Mouse (Mus musculus) cerebellum, adult 18-20 months (tissue): Measurements from ENCODE around the gene C530008M17Rik.

ENCODE experiments used
- DNase-seq, 2 experiments: peaks; one replicate each; pipeline ENCODE4 v3.0.0; 2021

C530008M17Rik gene

DNA sequence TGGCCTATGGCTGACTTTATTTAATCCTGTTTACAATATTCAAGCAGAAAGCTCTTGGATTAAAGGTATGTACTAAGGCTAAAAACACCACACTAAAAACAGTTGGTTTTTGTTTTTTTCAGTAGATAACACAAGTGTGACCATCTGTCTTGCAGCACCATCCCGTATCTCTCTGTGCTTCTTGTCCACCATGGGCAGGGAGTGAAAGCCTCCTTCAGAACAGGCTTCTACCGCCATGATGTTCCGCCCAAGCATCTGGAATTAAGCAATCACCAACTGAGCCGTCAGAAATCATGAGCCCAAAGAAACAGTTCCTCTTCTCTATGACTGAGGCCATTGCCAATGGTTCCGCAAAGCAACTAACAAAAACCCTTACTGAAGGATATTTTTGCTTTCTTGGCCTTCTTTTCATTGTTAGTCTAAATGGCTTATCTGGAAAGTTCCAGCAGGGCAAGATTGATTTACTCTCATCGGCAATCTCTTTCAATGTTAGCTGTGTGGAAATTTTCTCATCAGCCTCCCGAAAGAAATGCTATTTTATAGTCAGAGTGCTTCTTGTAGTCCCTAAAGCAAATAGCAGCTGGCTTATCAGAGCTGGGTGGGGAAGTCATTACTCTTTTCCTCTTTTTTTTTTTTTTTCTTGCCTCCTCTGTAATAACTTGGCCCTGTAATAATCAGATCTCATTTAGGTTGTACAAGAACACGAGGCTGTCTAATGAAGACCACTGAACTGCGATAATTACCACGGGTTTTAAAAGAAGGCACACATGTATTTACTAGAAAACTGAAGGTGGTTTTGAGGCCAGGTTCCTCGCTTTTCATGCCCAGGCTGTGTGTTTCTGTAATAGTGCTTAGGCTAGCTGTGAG, 49.2 kb downstream of the C530008M17Rik start:
- no peak for DNase-seq

- no peak for DNase-seq
Observed at GRCm38 (mm10) chr5:76707072-76707471, 50.8 kb downstream of the C530008M17Rik start.

DNA sequence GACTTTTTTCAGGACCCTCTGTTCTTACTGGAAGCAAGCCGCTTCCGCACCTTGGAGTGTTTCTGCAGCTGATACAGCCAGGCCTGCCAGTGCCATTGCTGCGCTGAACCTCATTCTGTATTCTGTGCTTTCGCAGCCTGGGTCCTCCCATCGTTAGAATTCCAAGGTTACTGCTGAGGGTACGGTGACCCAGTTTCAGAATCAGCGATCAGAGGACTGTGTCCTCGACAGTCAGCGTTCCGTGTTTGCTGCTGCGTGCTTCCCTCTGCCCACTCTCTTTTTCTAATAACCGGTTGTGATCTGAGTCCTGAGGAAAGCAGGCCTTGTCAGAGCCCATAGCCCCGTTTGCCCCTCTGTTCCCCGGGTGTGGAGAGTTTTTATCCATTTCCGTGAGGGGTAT, 51.7 kb downstream of the C530008M17Rik start:
- DNase-seq = peak in 1 of 2 experiments; percentile 5

- no peak for DNase-seq
Observed at GRCm38 (mm10) chr5:76713743-76714142, 57.4 kb downstream of the C530008M17Rik start.

DNA sequence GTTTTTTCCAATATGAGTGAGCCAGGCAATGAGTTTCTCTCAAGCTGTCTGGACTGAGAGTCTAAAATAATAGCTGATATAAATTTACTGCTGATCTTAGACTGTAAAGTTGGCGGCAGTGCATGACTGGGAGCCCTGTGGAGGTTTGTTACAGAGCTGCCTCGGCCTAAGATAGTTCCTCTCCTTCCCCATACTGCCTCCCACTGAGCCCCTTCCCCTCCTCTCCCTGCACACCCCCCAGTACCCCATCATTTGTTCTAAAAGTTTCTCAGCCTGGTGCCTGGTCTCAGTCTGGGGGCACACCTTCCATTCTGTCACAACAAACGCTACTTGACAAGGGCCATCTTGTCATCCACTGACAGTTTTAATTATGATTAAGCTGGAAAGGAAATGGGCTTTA, 63.6 kb downstream of the C530008M17Rik start:
- DNase-seq = no peak

- DNase-seq = no peak
Observed at GRCm38 (mm10) chr5:76724878-76725277, 68.6 kb downstream of the C530008M17Rik start.

- no peak for DNase-seq
Observed at GRCm38 (mm10) chr5:76726518-76727103, 70.3 kb downstream of the C530008M17Rik start.

DNA sequence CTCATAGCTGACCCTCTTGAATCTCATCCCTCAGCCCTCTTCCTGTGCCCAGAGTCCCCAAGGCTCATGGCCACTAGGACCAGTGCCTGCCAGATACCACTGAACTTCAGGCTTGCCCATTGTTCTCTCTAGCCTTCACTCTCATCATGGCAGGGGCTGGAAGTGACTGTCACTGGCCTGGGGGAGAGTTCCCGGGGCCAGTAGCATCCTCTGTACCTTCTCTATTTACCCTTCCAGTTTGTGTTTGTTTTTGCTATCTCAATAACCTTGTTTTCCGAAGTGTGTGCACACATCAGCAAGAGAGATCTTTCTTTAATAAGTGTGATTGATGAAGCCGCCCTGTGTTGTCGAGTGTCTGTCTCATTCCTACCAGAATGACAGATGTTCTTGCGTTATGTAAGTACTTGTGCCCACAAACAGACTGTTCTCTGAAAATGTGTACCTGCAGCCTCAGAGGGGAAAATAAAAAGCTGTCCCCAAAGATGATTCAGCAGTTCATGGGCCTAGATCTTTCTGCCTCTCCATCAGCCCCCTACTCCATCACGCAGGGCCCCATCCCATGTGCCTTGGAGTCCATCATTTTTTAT, 76.8 kb downstream of the C530008M17Rik start:
- no peak for DNase-seq

- no peak for DNase-seq
Observed at GRCm38 (mm10) chr5:76741463-76741862, 85.2 kb downstream of the C530008M17Rik start.

- DNase-seq = no peak
Observed at GRCm38 (mm10) chr5:76742076-76742475, 85.8 kb downstream of the C530008M17Rik start.

DNA sequence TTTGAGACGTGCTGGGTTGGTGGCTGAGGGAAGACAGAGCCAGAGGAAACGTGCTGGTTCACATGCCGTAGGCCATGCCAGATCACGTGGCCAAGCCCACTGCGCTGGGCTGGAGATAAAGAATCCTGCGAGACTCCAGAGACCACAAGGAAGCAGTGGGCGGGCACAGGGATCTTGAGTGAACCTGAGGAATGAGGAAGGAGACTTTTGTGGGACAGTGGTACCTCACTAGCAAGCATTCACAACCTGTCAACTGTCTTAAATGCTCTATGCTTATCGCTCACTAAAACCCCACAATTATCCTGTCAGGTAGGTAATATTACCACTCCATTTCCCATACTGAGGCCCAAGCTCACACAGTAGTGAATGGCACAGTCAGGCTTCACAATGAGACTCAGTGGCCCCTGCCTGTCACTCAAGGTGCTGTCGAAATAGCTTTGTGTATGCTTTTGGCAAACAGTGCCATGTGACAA, 88.5 kb downstream of the C530008M17Rik start:
- DNase-seq = no peak

GRCm38 (mm10) chr5:76747851-76748250, 91.5 kb downstream of the C530008M17Rik start:
- DNase-seq = no peak

DNA sequence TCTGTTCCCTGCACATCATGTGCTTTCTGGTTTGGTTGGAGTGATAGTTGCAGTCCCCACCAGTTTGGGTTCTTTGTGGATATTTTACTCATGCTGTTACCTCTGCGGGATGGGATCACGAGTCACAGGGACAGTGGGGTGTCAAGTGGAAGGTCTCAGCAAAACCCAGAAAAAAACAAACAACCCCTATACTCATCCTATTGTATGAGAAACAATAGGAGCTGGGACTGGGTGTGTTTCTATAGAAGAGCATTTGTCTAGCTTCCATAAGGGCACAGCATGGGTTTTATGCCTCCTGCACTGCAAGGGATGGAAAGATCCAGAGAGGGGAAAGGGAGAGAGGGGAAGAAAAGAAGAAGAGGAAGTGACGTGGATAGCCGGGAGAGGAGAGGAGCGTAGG, 96.0 kb downstream of the C530008M17Rik start:
- no peak for DNase-seq

- DNase-seq = no peak
Observed at GRCm38 (mm10) chr5:76760349-76760748, 104.0 kb downstream of the C530008M17Rik start.

- DNase-seq = no peak
Observed at GRCm38 (mm10) chr5:76762030-76762698, 105.9 kb downstream of the C530008M17Rik start.

GRCm38 (mm10) chr5:76763148-76763701, 106.9 kb downstream of the C530008M17Rik start:
- no peak for DNase-seq

- no peak for DNase-seq
Observed at GRCm38 (mm10) chr5:76763731-76764130, 107.4 kb downstream of the C530008M17Rik start.

DNA sequence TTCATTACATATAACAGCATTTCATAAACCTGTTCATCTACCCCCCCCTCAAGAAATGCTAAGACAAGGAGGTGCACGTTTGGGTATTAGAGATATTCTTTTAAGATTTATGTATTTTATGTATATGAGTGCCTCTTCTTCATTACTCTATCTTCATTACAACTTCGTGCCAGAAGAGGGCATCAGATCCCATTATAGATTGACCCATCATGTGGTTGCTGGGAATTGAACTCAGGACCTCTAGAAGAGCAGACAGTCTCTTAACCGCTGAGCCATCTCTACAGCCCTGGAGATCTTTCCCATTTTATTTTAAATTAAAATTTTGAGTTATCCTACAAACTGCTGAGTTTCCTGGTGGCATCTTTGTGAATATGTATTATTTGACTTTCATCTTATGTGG, 112.7 kb downstream of the C530008M17Rik start:
- DNase-seq = no peak

DNA sequence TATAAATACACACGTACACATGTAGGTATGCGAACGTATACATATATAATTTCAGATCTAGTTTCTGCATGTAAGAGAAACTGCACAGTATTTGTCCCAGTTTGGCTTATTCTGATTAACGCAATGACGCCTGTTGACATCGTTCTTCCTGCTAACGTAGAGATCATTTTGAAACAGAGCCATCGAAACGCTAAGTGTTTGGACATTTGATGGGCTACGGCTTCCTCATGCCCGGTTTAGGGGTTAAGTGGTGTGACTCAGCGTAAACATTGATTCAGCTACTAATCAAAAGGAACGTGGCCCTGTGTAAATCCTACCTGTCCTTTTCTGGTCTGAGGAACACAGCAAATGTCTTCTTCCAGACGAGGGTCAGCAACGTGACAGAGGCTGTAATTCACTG, 113.3 kb downstream of the C530008M17Rik start:
- no peak for DNase-seq

DNA sequence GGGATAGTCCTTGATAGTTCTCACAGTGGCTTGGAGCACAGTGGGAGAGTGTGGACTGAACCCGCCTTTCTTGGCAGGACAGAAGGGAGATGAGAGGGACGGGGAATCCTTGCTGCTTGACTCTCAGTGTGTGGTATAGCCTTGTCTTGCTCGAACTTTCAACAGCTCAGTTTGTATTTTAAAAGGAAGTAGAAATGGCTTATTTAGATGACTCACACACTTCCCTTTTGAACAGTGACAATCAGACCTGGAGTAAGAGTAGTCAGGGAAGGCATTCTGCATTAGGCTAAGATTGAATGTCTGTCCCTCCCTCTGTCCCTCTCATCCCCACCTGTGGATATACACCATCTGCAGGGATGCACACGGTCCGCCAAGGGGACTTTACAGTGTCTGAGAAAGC, 115.1 kb downstream of the C530008M17Rik start:
- DNase-seq = no peak

- DNase-seq = no peak
Observed at GRCm38 (mm10) chr5:76772831-76773230, 116.5 kb downstream of the C530008M17Rik start.

DNA sequence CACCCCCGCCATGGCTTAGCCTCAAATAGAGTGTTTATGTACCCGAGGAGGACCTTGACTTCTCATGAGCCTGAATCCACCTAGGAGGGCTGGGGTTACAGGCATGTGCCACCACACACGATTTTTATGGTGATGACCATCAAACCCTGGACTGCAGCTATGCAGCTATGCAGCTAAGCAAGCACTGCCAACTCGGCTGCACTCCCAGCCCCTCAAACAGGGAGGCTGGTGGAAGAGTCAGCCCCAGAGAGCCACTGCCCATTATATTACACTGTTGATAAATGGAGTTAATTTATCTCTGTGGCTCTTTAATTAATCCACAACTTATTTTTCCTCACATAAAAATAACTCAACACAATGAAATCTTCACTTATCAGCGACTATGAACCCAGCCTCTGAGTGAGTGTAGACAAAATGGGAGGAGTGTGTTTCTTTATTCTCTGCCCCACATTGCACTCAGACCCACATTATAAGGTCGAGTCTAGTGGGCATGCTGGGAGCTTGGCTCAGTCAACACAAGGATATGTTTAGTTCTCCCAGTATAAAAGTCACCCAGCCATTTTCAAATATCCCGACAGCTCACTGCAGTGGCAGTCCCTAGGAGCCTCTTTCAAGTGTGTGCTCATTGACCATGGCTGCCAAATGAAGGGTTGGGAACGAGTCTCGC, 117.3 kb downstream of the C530008M17Rik start:
- no peak for DNase-seq
